Mouse (Mus musculus) inflammation-experienced regulatory T-cells (primary cell): ENCODE data around the gene Olfr319. TPM values are rescaled to one million over a fixed set of nuclear protein-coding genes. Genes with fewer than 3 reads are reported as not detected.

Experiments
- polyA plus RNA-seq, 2 experiments: library from polyadenylated mRNA; unstranded; fragments of 100-300 nt; shearing (Covaris generic); gene quantifications; one replicate each; pipeline ENCODE4 v1.2.1; 2017

Olfr319 gene
- polyA plus RNA-seq, result under 1 TPM in 1 of 2 experiments, not detected in 1; 0.10 TPM

DNA sequence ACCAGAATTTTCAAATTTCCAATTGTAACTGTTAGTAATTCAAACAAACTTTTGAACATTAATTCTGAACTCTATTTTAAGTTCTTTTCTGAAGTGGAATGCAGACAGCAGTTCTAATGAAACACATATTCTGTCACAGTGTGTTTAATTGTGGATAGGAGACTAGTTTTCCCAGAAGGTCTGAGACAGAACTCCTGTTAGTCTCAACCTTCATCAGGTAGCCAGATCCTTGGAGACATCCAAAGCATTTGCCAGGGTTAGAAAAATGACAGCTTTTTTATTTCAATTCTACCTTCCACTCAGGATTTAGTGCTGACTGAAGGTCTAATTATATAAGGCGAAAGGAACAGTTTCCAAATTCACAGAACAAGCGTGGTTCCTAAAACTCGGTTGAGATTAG lies at the start of gene Olfr319:
Gene Olfr319 (plus strand): TSS at position 301 of the 400 bp plus-strand sequence.

GRCm38 (mm10) chr11:58658596-58658995 lies 40.4 kb upstream of the Olfr319 start, which contains the start of gene Olfr322:
Gene Olfr322 (plus strand): TSS chr11:58658782.

DNA sequence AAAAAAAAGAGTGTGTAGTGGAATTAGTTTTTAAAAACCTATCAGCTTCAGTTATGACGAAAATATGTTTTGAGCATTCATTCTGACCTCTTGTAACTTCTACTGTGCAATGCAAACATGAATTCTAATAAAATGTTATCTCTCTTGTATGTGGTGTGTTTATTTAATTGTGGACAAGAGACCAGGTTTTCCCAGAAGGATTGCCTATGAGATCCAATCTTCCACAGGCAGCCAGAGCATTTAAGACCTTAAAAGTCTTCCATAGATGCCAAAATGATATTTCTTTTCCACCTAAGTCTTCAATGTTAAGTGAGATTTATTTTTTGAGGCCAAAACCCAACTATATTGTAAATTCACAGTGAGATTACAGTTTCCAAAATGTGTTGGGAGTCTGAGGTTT lies 18.2 kb upstream of the Olfr319 start, which contains the start of gene Olfr320:
Gene Olfr320 (plus strand): TSS at position 301 of the 400 bp plus-strand sequence.

GRCm38 (mm10) chr11:58723914-58724313 lies 25.0 kb downstream of the Olfr319 start, which contains the start of gene Olfr318:
Gene Olfr318 (minus strand): TSS chr11:58724014.

GRCm38 (mm10) chr11:58738792-58739262 lies 39.9 kb downstream of the Olfr319 start, which contains the start of gene Olfr317:
Gene Olfr317 (minus strand): TSS chr11:58739212.

DNA sequence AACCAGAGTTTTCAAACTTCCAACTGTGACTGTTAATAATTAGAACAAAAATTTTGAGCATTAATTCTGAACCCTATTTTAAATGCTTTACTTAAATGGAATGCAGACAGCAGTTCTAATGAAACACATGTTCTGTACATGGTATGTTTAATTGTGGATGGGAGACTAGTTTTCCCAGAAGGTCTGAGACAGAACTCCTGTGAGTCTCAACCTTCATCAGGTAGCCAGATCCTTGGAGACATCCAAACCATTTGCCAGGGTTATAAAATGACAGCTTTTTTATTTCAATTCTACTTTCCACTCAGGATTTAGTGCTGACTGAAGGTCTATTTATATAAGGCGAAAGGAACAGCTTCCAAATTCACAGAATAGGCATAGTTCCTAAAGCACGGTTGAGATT lies 53.5 kb downstream of the Olfr319 start, which contains the start of gene Olfr316:
Gene Olfr316 (plus strand): TSS at position 301 of the 400 bp plus-strand sequence.

Other genes starting within 250 kb of the Olfr319 start
- not detected for gene Lypd9, start 246.2 kb upstream of the Olfr319 start, polyA plus RNA-seq
- gene Olfr30, start 236.9 kb upstream of the Olfr319 start, polyA plus RNA-seq, result under 1 TPM in 1 of 2 experiments, not detected in 1; 0.11 TPM
- gene Olfr332, start 206.6 kb upstream of the Olfr319 start, polyA plus RNA-seq, result under 1 TPM in 1 of 2 experiments, not detected in 1; 0.72 TPM
- under 1 TPM in 1 of 2 experiments, not detected in 1; 0.67 TPM for gene Olfr331, start 196.6 kb upstream of the Olfr319 start, polyA plus RNA-seq
- 1 to 10 TPM in 1 of 2 experiments, not detected in 1; 3.3 TPM for gene Olfr330, start 164.3 kb upstream of the Olfr319 start, polyA plus RNA-seq
- gene Olfr329-ps, start 152.7 kb upstream of the Olfr319 start, polyA plus RNA-seq, result not detected
- 1 to 10 TPM in 1 of 2 experiments, not detected in 1; 1.3 TPM for gene Olfr328, start 143.5 kb upstream of the Olfr319 start, polyA plus RNA-seq
- under 1 TPM; 0.24 to 0.29 TPM for gene Olfr224, start 128.6 kb upstream of the Olfr319 start, polyA plus RNA-seq
- not detected for gene Olfr325, start 121.4 kb upstream of the Olfr319 start, polyA plus RNA-seq
- gene Olfr324, start 104.0 kb upstream of the Olfr319 start, polyA plus RNA-seq, result not detected
- gene 2210407C18Rik, start 83.1 kb upstream of the Olfr319 start, polyA plus RNA-seq, result under 1 TPM in 1 of 2 experiments, not detected in 1; 0.66 TPM
- gene Olfr323, start 68.7 kb upstream of the Olfr319 start, polyA plus RNA-seq, result not detected
- gene Trim58, start 58.7 kb upstream of the Olfr319 start, polyA plus RNA-seq, result under 1 TPM; 0.07 to 0.29 TPM
- not detected for gene Olfr322, start 40.4 kb upstream of the Olfr319 start, polyA plus RNA-seq
- gene Olfr320, start 18.1 kb upstream of the Olfr319 start, polyA plus RNA-seq, result under 1 TPM in 1 of 2 experiments, not detected in 1; 0.48 TPM
- under 1 TPM; 0.07 to 0.40 TPM for gene Olfr318, start 24.9 kb downstream of the Olfr319 start, polyA plus RNA-seq
- gene Olfr317, start 40.0 kb downstream of the Olfr319 start, polyA plus RNA-seq, result not detected
- gene Olfr316, start 53.6 kb downstream of the Olfr319 start, polyA plus RNA-seq, result not detected
- gene Olfr315, start 74.0 kb downstream of the Olfr319 start, polyA plus RNA-seq, result not detected
- under 1 TPM in 1 of 2 experiments, not detected in 1; 0.39 TPM for gene Olfr314, start 83.8 kb downstream of the Olfr319 start, polyA plus RNA-seq
- gene Fam183b, start 102.8 kb downstream of the Olfr319 start, polyA plus RNA-seq, result not detected
- not detected for gene Olfr313, start 115.8 kb downstream of the Olfr319 start, polyA plus RNA-seq
- gene Olfr312, start 130.1 kb downstream of the Olfr319 start, polyA plus RNA-seq, result under 1 TPM in 1 of 2 experiments, not detected in 1; 0.10 TPM
- under 1 TPM; 0.12 to 0.17 TPM for gene Olfr311, start 140.1 kb downstream of the Olfr319 start, polyA plus RNA-seq
- gene Gm12258, start 148.0 kb downstream of the Olfr319 start, polyA plus RNA-seq, result 10 to 100 TPM in 1 of 2 experiments, 1 to 10 TPM in 1; 7.6 to 12.7 TPM
- 10 to 100 TPM in 1 of 2 experiments, 1 to 10 TPM in 1; 6.5 to 10.4 TPM for gene 2810021J22Rik, start 168.1 kb downstream of the Olfr319 start, polyA plus RNA-seq
- 10 to 100 TPM; 10.1 to 11.1 TPM for gene Zfp39, start 205.1 kb downstream of the Olfr319 start, polyA plus RNA-seq
- gene Btnl10, start 218.7 kb downstream of the Olfr319 start, polyA plus RNA-seq, result under 1 TPM; 0.04 to 0.98 TPM
- 100 to 1,000 TPM; 265 to 350 TPM for gene Rnf187, start 239.8 kb downstream of the Olfr319 start, polyA plus RNA-seq
- gene Hist3h2ba, start 249.8 kb downstream of the Olfr319 start, polyA plus RNA-seq, result 10 to 100 TPM; 19.5 to 31.1 TPM